Mouse (Mus musculus) intestine, postnatal 0 days (tissue): Measurements from ENCODE around the gene Thrsp. TPM values are rescaled to one million over a fixed set of nuclear protein-coding genes. Genes with fewer than 3 reads are reported as not detected.

Experiments
- ATAC-seq: fragments of 200-750 bp; cut with Nextera tagmentation; 2 replicates; pipeline ENCODE4 v1.8.0; 2017; ENCODE audit warnings: mild to moderate bottlenecking, moderate TSS enrichment, moderate library complexity
- H3K27ac ChIP-seq: fragments of 300-500 bp; sonication (generic); 2 replicates; pipeline ENCODE4 v1.5.1; 2014; ENCODE audit warnings: mild to moderate bottlenecking, low read depth, low read length, moderate library complexity
- H3K27me3 ChIP-seq: fragments of 300-500 bp; sonication (generic); replicated peaks from 2 replicates; pipeline ENCODE4 v1.6.1; 2014; ENCODE audit warnings: low read length, mixed read lengths; ENCODE audit not compliant: control insufficient read depth, insufficient read depth
- H3K36me3 ChIP-seq: fragments of 300-500 bp; sonication (generic); 2 replicates; pipeline ENCODE4 v1.6.1; 2014; ENCODE audit warnings: mild to moderate bottlenecking, moderate library complexity; ENCODE audit not compliant: control insufficient read depth, insufficient read depth
- H3K4me1 ChIP-seq: fragments of 300-500 bp; sonication (generic); replicated peaks from 2 replicates; pipeline ENCODE4 v1.6.1; 2014; ENCODE audit warnings: antibody characterized with exemption, low read length, mixed read lengths; ENCODE audit not compliant: control insufficient read depth, insufficient read depth
- H3K4me2 ChIP-seq: fragments of 300-500 bp; sonication (generic); replicated peaks from 2 replicates; pipeline ENCODE4 v1.6.1; 2014; ENCODE audit warnings: low read depth, mild to moderate bottlenecking, moderate library complexity
- H3K4me3 ChIP-seq: fragments of 300-500 bp; sonication (generic); 2 replicates; pipeline ENCODE4 v1.5.1; 2014; ENCODE audit warnings: low read depth, low read length
- H3K9ac ChIP-seq: fragments of 300-500 bp; sonication (generic); 2 replicates; pipeline ENCODE4 v1.6.1; 2014; ENCODE audit warnings: mild to moderate bottlenecking, low read depth, low read length
- H3K9me3 ChIP-seq: fragments of 300-500 bp; sonication (generic); 2 replicates; pipeline ENCODE4 v1.6.1; 2016; ENCODE audit warnings: mixed run types; ENCODE audit not compliant: control insufficient read depth
- CTCF ChIP-seq: sonication (generic); IDR thresholded peaks from 2 replicates; pipeline ENCODE4 v1.5.1; 2016; ENCODE audit warnings: low read depth, mild to moderate bottlenecking, control low read depth, antibody characterized with exemption, moderate library complexity
- WGBS: fragments of 180-500 bp; shearing (Covaris S2); extraction: QIAGEN DNeasy Blood & Tissue Kit; methylation state at CpG from one replicate; pipeline ENCODE4 v1.1.7; 2014; 5-methylcytosine and 5-hydroxymethylcytosine counted together
- polyA plus RNA-seq: library from polyadenylated mRNA; unstranded; fragments of >200 nt; fragmentation: Nextera tagmentation; extraction: Ambion mirVana; gene quantifications from 2 replicates; pipeline ENCODE4 v1.2.1, GENCODE M21; 2015

Gene Thrsp
- polyA plus RNA-seq, 1 experiment from 2014 or later, result 2.4 TPM

GRCm38 (mm10) chr7:97413981-97414380, 3.5 kb downstream of the Thrsp start:
- H3K27ac ChIP-seq, result no peak overlapping the region
- ATAC-seq, result no peak
- no peaks in the 10 kb centered on the region for H3K4me1 ChIP-seq
- no peaks in the 10 kb centered on the region for H3K27me3 ChIP-seq
- H3K36me3 ChIP-seq, result peaks cover 14% of the 10 kb centered on the region
- no peak for TF ChIP-seq CTCF
- H3K9ac ChIP-seq, result no peak overlapping the region
- WGBS, result 83% methylated on average over 1 of the region's 1 CpGs
- H3K4me3 ChIP-seq, result no peak overlapping the region
- no peak overlapping the region for H3K4me2 ChIP-seq
- no peaks in the 10 kb centered on the region for H3K9me3 ChIP-seq

GRCm38 (mm10) chr7:97411575-97411974, 6.0 kb downstream of the Thrsp start:
- Histone ChIP-seq H3K27me3 (no peaks in the 10 kb centered on the region), H3K4me3 (no peak overlapping the region), H3K9ac (no peak overlapping the region), H3K36me3 (peaks cover 27% of the 10 kb centered on the region), H3K9me3 (no peaks in the 10 kb centered on the region), H3K4me1 (no peaks in the 10 kb centered on the region), H3K4me2 (no peak overlapping the region), H3K27ac (no peak overlapping the region)
- peak; percentile 59 for TF ChIP-seq CTCF
- WGBS, result 83% methylated on average over 3 of the region's 3 CpGs
- ATAC-seq, result no peak

- Histone ChIP-seq H3K36me3 (peaks cover 27% of the 10 kb centered on the region), H3K4me1 (no peaks in the 10 kb centered on the region), H3K9me3 (no peaks in the 10 kb centered on the region), H3K27ac (no peak overlapping the region), H3K27me3 (no peaks in the 10 kb centered on the region), H3K4me3 (no peak overlapping the region), H3K4me2 (no peak overlapping the region), H3K9ac (no peak overlapping the region)
- no peak for TF ChIP-seq CTCF
- WGBS, result 88% methylated on average over 2 of the region's 2 CpGs
- ATAC-seq, result no peak
Measured at GRCm38 (mm10) chr7:97411106-97411505, 6.4 kb downstream of the Thrsp start.

GRCm38 (mm10) chr7:97407145-97407544, 10.4 kb downstream of the Thrsp start:
- Histone ChIP-seq H3K27me3 (no peaks in the 10 kb centered on the region), H3K9ac (no peak overlapping the region), H3K4me3 (no peak overlapping the region), H3K4me2 (no peak overlapping the region), H3K9me3 (no peaks in the 10 kb centered on the region), H3K4me1 (no peaks in the 10 kb centered on the region), H3K27ac (no peak overlapping the region), H3K36me3 (peaks cover 27% of the 10 kb centered on the region)
- no peak for TF ChIP-seq CTCF
- WGBS, result 75% methylated on average over 10 of the region's 10 CpGs
- no peak for ATAC-seq

- under 1% methylated on average over 51 of the region's 54 CpGs for WGBS
- 0 out of 2 replicates have a peak, but pooled peaks cover 5% of the 10 kb centered on the region for H3K4me1 ChIP-seq
- peak within 1 kb of the TSS; percentile 88 for H3K27ac ChIP-seq
- peak within 1 kb of the TSS; percentile 96 for H3K9ac ChIP-seq
- H3K4me2 ChIP-seq, result peak within 1 kb of the TSS; percentile 88
- H3K9me3 ChIP-seq, result no peaks in the 10 kb centered on the region
- H3K36me3 ChIP-seq, result no peaks in the 10 kb centered on the region
- 0 out of 2 replicates have a peak, but pooled peaks have one; percentile 2 for TF ChIP-seq CTCF
- ATAC-seq, result peak; percentile 90
- peak within 1 kb of the TSS; percentile 87 for H3K4me3 ChIP-seq
- no peaks in the 10 kb centered on the region for H3K27me3 ChIP-seq
Measured at GRCm38 (mm10) chr7:97399960-97400715, 17.4 kb downstream of the Thrsp start, which contains the start of gene Ndufc2. Ndufc2 (plus strand) TSS chr7:97400003.

GRCm38 (mm10) chr7:97398943-97399342, 18.6 kb downstream of the Thrsp start:
- no peaks in the 10 kb centered on the region for H3K36me3 ChIP-seq
- 89% methylated on average over 6 of the region's 6 CpGs for WGBS
- H3K4me2 ChIP-seq, result no peak overlapping the region
- no peak for TF ChIP-seq CTCF
- no peak overlapping the region for H3K27ac ChIP-seq
- no peak overlapping the region for H3K9ac ChIP-seq
- no peaks in the 10 kb centered on the region for H3K9me3 ChIP-seq
- H3K4me1 ChIP-seq, result 0 out of 2 replicates have a peak, but pooled peaks cover 5% of the 10 kb centered on the region
- H3K4me3 ChIP-seq, result no peak overlapping the region
- no peak for ATAC-seq
- H3K27me3 ChIP-seq, result no peaks in the 10 kb centered on the region
